Mouse (Mus musculus): ENCODE results near the gene Prss56.

The Prss56 gene

DNA sequence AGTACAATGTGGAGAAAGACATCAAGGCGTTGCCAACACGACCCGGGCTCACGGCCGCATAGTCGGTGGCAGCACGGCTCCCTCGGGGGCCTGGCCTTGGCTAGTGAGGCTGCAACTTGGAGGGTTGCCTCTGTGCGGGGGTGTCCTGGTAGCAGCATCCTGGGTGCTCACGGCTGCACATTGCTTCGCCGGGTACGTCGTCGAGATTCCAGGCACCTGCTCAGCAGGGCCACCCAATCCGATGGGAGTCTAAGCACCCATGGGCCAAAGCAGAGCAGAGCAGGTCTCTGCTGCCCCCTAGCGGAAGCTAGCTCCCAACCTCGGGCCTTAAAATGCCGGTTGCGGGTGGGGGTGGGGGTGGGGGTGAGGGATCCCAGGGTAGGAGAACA is 1.6 kb downstream of the Prss56 start:
- peak; percentile 76 for DNase-seq (ENCODE audit: low read depth, low spot score)

DNA sequence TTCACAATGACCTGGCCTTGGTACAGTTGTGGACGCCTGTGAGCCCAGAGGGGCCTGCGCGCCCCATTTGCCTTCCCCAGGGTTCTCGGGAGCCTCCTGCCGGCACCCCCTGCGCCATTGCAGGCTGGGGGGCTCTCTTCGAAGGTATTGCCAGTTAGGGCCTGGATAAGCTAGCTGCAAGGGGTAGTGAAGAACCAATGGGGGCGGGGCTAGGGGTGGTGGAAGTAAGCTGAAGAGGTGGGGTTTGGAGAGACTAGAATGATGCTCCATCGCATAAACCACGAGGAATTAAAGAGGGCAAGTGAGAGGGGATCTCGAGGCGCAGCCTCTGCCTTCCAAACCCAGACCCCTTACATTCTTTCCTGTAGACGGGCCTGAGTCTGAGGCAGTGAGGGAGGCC is 2.4 kb downstream of the Prss56 start:
- no peak for DNase-seq (ENCODE audit: low read depth, low spot score)

DNA sequence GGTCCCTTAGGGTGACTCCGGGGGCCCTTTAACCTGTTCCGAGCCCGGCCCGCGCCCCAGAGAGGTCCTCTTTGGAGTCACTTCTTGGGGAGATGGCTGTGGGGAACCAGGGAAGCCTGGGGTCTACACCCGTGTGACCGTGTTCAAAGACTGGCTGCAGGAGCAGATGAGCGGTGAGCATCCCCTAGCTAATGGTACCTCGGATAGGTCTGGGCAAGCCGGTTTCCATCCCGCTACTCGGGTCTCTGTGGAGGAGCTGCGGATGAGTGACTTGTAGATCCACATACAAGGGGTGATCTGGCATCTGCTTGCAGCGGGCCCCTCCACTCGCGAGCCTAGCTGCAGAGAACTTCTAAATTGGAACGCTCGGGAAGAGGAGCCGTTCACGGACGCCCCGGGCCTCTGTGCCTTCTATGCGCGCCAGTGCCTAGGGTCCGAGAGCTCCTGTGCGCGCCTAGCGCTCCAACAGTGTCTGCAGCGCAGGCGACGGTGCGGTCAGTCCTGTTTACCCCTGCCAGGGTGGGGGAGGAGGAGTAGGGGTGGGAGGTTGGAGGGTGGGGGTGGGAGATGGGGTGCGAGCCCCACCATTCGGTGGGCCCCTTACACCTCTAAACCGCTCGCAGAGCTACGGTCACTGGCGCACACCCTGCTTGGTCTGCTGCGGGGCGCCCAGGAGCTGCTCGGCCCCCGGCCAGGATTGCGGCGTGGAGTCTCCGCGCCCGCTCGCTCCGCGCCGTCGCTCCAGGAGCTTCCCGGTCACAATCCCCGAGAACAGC is 3.3 kb downstream of the Prss56 start:
- DNase-seq (ENCODE audit: low read depth, low spot score), result no peak

DNA sequence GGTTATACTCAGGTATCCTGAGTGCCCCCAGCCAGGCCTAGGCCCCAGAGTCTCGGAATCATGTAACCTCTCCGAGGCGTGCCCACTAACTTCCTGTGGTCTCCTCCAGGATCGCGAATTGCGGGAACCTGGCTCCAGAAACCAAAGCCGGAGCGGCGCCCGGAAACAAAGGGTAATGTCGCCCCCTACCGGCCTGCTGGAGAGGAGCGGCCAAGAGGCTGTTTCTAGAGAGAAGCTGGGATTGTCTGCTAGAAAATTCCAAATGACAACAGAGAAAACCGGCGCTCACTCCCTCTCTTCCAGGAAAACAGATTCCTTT is 3.9 kb downstream of the Prss56 start:
- peak; percentile 88 for DNase-seq (ENCODE audit: low read depth, low spot score)

DNA sequence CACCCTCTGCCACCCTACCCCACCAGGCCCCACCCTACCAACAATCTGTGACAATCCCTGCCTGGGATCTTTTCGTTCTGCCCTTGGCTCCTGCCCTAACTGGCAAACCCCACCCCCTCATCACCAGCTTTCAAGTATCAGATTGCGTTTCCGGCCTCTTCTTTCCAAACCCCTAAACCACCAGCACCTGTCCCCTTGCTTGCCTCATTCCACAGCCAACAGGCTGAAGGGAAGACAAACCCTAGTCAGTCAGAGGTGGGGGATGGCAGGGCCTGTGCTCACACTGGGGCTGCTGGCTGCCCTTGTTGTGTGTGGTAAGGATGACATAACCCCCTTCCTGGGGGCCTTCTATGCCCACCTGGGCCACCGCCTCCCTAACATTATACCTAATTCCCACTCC is 7.3 kb downstream of the Prss56 start, which contains the start of gene Chrnd:
Chrnd (plus strand) TSS at position 179 of the 400 bp plus-strand sequence.
- no peak for DNase-seq (ENCODE audit: low read depth, low spot score)

DNA sequence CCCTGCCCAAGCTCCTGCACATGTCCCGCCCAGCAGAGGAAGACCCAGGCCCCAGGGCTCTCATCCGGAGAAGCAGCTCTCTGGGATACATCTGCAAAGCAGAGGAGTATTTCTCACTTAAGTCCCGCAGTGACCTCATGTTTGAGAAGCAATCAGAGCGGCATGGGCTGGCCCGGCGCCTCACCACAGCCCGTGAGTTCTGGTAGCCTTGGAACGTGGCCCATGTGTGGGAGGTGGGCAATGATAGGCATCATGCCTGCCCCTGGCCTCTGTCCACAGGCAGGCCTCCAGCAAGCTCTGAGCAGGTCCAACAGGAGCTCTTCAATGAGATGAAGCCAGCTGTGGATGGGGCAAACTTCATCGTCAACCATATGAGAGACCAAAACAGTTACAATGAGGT is 14.2 kb downstream of the Prss56 start:
- DNase-seq (ENCODE audit: low read depth, low spot score), result no peak

DNA sequence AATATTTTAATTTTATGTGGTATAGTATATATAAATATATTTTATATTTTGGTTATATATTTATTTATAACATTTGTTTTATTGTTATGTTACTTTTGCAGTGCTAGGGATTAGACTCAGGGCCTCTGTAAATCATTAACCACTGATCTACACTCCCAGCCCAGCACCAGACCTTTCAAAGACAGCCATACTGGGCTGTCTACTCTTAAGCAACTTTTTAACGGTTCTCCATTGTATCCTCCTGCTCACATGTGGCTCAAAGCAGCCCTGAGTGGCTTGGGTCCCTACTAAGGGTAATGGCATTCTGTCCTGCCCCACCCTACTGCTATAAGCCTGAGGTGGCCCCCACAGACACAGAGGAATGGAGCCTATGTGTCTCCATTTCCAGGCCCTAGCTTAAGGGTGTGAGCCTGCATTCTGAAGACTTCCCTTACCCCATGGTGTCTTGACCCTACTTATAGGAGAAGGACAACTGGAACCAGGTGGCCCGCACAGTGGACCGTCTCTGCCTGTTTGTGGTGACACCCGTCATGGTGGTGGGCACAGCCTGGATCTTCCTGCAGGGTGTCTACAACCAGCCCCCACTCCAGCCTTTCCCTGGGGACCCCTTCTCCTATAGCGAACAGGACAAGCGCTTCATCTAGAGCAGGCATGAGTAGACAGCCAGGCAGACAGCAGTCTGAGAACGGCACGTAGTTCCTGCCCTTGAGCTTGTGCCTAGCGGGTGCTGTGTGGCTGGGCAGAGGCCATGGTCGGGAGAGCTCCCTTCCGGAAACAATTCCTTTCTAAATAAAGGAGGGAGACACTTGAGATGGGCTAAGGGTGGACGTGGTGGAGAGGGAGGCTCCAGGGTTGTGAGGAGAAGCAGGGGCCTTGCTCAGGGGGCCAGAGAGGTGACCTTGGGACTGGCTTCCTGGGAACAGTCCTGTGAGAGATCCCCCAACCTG is 15.3 kb downstream of the Prss56 start:
- DNase-seq (ENCODE audit: low read depth, low spot score), result no peak

DNA sequence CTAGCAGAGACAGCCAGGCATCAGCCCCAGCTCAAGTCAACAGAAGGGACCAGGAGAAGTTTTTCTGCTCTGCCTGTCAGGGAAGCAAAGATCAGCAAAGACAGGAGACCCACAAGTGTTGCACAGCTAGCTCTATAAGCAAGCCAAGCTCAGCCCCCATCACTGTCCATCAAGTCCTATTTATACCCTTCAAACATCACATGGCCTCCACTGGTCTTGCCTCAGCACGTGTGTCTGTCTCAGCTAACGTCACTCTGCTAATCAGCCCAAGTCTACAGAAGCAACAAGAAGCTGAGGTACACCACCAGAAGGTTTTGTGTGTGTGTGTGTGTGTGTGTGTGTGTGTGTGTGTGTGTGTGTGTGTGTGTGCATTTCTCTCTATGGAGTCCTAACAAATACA is 17.7 kb downstream of the Prss56 start:
- no peak for DNase-seq (ENCODE audit: low read depth, low spot score)

DNA sequence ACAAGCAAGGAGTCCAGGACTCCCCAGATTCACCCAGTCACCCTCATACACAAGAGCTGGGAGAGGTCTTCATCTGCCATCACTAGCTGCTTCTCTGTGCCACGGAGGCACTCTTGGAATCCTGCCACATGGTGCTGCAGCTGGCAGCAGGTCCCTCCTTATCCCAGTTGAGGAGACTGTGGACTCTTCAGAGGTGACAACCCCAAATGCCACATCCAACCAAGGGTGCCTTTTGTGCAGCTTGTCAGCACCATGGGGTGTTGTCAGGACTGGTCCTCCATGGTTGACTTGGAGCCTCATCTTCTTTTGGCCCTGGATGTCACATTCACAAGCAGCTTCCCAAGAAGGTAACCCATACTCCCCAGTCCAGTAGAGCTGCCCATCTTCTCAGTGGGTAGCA is 18.7 kb downstream of the Prss56 start:
- no peak for DNase-seq (ENCODE audit: low read depth, low spot score)

DNA sequence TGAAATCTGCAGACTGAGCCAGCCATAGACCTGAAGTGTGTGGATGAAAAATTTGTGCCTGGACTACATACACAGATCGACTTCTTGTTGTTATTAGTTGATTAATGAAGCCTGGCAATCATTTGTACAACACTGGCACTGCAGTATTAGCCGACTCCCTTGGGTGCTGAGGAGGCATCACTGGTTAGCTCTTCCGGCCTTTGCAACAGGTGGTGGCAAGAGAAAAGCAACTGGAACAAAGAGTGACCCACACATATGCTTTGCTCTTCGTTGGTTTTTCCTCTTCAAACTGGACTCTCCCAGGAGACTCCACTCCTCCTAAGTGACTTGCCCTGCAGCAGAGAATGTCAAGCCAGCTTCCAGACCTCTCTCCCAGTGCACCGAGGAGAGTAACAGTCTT is 20.7 kb downstream of the Prss56 start:
- no peak for DNase-seq (ENCODE audit: low read depth, low spot score)

DNA sequence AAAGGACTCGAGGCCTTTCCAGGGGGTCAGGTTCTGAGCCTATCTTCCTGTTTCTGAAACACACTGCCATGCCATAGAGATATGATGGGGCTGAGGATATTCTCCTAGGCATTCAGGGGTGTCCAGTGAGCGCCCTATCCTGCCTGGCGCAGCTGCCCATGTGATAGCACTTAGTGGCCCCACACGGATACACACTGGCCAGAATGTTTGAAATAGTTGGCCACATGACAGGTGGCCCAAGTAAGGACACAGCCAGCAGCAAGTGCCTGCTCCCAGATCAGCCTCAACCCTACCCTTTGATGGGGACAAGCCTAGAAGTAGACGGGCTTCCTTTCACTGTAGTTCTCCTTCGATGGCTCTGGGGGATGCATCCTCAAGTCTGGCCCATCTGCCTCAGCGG is 21.4 kb downstream of the Prss56 start, which contains the start of gene Chrng:
Chrng (plus strand) TSS at position 193 of the 400 bp plus-strand sequence.
- DNase-seq (ENCODE audit: low read depth, low spot score), result no peak

DNA sequence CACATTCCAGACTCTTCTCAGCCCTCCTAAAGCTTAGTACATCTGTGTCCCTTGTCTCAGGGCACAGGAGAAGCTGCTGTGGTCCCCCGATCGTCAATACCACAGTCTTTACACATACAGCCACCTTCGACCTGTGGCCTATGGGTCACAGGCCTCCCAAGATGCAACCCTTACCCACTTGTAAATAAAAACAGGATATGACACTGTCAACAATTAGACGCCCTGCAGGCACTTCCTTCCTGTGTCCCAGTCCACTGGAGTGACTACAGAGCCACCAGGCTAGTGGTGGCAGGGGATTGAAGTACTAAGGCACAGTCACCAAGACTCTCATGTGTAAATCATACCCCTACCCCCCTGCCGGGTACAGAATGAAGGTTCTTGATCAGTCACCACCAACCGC is 21.9 kb downstream of the Prss56 start:
- DNase-seq (ENCODE audit: low read depth, low spot score), result no peak

DNA sequence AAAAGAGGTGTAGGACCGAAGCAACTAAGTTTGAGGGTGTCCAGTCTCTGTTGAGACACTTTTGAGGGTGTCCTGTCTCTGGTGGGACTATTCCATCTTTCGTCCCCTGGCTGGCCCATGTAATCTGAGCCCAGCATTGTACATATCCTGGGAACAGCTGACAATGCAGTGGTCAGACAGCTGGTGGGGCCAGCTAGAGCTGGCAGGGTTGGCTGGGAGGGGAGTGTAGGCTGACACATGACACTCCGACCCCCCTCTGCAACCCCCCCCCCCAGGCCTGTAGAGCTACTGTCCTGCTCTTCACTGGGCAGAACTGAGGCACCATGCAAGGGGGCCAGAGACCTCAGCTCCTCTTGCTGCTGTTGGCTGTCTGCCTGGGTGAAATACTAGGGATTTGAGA is 22.4 kb downstream of the Prss56 start:
- peak; percentile 32 for DNase-seq (ENCODE audit: low read depth, low spot score)

DNA sequence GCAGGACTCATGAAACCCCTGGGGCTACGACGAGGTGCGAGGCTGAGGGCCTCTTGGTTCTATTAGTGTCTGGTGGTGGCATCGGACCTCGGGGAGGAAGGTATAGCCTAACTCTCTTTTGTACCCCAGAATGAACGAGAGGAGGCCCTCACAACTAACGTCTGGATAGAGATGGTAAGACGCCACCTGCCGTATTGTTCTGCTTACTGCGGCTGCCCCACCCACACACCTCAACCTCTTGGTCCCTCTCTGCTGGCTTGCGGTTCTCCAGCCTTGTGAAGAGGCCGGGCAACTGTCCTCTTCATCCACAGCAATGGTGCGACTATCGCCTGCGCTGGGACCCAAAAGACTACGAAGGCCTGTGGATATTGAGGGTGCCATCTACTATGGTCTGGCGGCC is 23.2 kb downstream of the Prss56 start:
- DNase-seq (ENCODE audit: low read depth, low spot score), result no peak

DNA sequence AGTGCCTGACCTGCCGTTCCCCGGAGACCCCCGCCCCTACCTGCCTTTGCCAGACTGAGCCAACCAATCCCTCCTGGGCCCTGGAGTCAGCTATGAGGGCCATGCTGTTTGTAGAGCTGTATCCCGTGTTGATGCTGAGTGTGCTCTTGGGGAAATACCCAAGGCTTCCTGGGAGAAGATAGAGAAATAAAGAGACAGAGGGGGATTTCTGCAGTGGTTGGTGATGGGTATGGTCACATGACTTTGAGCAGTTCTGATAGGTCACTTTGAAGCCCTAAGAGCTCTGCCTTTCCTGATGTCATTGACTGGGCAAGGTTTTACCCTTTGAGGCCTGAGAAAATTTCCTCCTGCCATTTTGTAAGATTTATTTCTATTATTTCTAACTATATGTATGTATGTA is 28.3 kb downstream of the Prss56 start:
- no peak for DNase-seq (ENCODE audit: low read depth, low spot score)

DNA sequence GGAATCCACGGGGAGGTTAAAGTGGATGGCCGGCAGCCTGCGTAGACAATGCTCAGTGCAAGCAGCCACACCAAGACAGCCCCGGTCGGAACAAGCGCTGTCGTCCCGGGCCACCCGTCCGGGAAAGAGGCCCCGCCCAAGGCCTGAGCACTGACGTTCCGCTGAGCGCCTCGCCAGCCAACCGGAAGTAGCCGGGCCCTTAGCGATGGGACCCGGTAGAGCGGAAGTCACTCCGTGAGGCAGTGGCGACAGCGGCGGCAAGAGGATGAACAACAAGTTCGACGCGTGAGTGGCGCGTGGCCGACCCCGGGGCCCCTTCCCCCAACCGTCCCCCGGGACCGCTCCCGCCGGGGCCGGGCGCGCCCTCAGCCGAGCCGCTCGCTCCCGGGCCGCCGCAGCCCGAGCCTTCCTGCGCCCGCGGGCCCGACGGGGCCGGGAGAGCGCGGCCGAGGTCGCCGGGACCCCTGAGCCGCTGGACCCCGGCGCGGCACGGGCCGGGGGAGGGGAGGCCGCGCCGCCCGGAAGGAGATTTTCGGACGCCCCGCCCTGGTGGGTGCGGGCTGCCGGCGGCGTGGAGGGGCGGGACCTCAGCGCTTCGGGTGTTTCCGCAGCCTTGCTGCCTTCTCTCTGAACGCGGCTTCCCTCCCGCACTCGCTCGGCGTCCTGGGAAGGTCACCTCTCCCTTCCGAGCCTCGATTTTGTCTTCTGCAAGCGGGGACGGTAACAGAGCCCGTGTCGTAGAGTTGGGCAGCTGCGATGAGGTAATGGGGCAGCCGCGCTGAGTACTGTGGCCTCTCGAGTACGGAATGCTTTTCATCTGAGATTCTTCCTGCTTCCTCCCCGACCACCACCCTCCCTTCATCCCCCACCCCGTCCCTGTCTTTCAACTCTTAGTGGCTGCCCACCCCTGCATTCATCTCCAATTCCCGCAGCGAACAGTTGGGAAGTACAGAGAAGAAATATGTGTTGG is 30.9 kb downstream of the Prss56 start, which contains the start of gene Eif4e2:
Eif4e2 (plus strand) TSS at position 180 of the 970 bp plus-strand sequence.
- peak; percentile 95 for DNase-seq (ENCODE audit: low read depth, low spot score)

DNA sequence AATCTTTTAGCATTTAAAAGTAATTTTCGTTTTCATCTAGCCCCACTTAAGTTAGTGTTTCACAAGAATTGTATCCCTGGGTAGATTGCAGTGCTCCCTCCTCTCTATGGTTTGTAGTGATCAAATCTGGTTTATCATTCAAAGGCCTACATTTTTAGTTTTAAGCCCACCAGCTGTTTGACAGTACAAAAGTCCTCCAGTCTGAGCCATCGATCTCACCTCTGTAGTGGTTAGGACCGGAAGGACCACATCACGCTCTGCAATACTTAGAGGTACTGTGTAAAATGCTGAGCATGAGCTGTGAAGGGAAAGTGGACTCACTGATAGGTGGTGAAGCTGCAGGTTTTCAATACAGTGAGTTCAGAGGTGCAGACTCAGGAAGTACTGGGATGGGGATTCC is 31.6 kb downstream of the Prss56 start:
- no peak for DNase-seq (ENCODE audit: low read depth, low spot score)

DNA sequence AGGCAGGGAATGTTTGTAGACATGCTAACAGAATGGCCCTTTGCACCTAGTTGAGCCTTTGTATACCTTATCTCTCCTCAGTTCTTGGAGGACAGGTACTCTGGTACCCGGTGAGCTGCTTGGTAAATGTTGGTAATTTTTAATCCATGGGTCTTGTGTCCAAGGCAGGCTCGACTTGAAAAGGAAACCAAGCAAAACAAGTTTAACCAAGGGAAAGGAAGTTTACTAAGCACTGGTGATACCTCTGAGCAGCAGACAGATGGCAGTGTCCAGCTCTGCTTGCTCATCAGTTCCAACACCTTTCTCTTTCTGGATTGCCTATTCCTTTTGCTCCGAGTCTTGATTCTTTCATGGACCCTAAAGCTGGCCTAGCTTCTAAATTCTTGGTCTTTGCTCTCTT is 34.8 kb downstream of the Prss56 start:
- DNase-seq (ENCODE audit: low read depth, low spot score), result no peak

DNA sequence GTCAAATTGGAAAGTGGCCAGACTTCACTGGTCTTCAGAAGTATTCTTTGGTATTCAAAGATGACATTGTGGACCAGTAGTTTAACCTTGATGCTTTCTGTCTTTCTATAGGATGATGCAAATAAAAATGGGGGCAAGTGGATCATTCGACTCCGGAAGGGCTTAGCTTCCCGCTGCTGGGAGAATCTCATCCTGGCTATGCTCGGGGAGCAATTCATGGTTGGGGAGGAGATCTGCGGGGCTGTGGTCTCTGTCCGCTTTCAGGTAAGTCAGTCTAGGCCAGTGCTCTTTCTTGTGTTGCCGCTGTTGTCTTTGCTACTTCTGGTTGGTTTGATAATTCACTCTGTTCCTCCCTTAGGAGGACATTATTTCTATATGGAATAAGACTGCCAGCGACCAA is 42.6 kb downstream of the Prss56 start:
- DNase-seq (ENCODE audit: low read depth, low spot score), result no peak

DNA sequence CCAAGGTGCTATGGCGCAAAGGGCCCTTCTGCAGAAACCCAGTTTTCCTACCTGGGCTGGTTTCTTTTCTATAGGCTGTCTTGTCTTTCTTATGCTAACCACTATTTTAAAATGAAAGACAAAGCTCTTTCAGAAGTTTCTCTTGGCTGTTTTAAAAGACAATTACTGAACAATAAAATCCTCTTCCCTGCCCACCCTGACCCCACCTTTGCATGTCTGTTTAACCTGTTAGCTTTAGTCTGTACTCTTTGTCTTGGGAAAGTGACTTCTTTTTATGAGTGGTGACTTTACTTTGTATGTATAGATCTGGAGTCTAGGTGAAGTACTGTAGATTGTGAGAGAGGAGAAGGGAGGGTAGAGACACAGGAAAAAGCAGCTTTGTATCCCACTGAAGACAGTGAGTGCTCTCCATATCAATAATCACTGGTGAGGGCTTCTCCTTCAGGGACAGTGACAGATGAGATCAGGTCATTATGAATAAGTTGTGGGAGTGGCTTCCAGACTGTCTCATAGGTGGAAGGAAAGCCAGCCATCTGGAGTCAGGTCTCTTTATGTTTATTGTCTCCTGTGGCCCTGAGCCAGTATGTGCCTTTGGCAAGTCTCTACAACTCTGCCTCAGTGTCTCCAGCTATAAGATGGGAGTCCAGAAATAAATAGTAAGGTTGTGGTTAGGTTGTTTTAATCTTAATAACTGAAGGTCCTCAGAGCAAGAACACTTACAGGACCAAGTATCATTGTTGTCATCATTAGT is 43.5 kb downstream of the Prss56 start:
- DNase-seq (ENCODE audit: low read depth, low spot score), result no peak

DNA sequence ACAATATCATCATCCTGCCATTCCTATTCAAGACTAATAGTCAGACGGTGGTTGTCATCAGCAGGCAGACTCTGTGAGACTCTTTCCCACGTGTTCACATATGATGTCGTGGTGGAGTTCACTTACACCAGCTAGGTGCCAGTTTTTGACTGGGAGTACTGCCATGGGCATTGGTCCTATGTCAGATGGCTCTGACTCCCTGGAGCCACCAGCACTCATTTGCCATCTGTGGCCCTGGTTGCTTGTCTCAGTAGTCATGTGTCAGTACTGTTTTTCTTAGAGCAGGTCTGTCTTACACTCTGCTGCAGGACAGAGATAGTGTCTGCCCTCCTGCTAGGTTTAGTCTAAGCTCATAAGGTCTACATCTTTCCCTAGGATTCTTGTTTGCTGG is 44.0 kb downstream of the Prss56 start:
- no peak for DNase-seq (ENCODE audit: low read depth, low spot score)

All from mesoderm, embryonic 11.5 days (tissue).